Mouse (Mus musculus): ENCODE results near the gene Ppp4r2. TPM values are rescaled to one million over a fixed set of nuclear protein-coding genes. Genes with fewer than 3 reads are reported as not detected.

Ppp4r2 gene
- polyA plus RNA-seq, 1 experiment from 2014 or later, result 12.7 TPM

GRCm38 (mm10) chr6:100802381-100803083 is 30.9 kb upstream of the Ppp4r2 start:
- no peaks in the 10 kb centered on the region for H3K9me3 ChIP-seq (replicated peaks; ENCODE audit: control insufficient read depth, low read length)
- no peaks in the 10 kb centered on the region for H3K36me3 ChIP-seq (ENCODE audit: control insufficient read depth, insufficient read depth, low read length)
- no peak overlapping the region for H3K4me2 ChIP-seq (ENCODE audit: low read depth, low read length)
- no peak overlapping the region for H3K9ac ChIP-seq (ENCODE audit: low read length)
- no peak overlapping the region for H3K4me3 ChIP-seq (replicated peaks; ENCODE audit: low read length)
- ATAC-seq (ENCODE audit: insufficient read depth, low FRiP score), result no peak
- no peaks in the 10 kb centered on the region for H3K27me3 ChIP-seq (ENCODE audit: control insufficient read depth, insufficient read depth, low read length)
- peaks cover 8% of the 10 kb centered on the region; the same call in 1 of the 2 replicates for H3K4me1 ChIP-seq (ENCODE audit: control insufficient read depth, insufficient read depth, low read length)
- no peak overlapping the region for H3K27ac ChIP-seq (ENCODE audit: low read length)
- 49% methylated on average over 13 of the region's 13 CpGs for WGBS

- no peak overlapping the region for H3K9ac ChIP-seq (ENCODE audit: low read length)
- no peaks in the 10 kb centered on the region for H3K36me3 ChIP-seq (ENCODE audit: control insufficient read depth, insufficient read depth, low read length)
- ATAC-seq (ENCODE audit: insufficient read depth, low FRiP score), result no peak
- H3K4me1 ChIP-seq (ENCODE audit: control insufficient read depth, insufficient read depth, low read length), result peaks cover 8% of the 10 kb centered on the region; the same call in 1 of the 2 replicates
- H3K4me2 ChIP-seq (ENCODE audit: low read depth, low read length), result no peak overlapping the region
- WGBS, result 73% methylated on average over 3 of the region's 3 CpGs
- H3K27ac ChIP-seq (ENCODE audit: low read length), result no peak overlapping the region
- no peak overlapping the region for H3K4me3 ChIP-seq (replicated peaks; ENCODE audit: low read length)
- H3K27me3 ChIP-seq (ENCODE audit: control insufficient read depth, insufficient read depth, low read length), result no peaks in the 10 kb centered on the region
- no peaks in the 10 kb centered on the region for H3K9me3 ChIP-seq (replicated peaks; ENCODE audit: control insufficient read depth, low read length)
Measured at GRCm38 (mm10) chr6:100803250-100803649, 30.2 kb upstream of the Ppp4r2 start.

GRCm38 (mm10) chr6:100807187-100807586 is 26.2 kb upstream of the Ppp4r2 start:
- Histone ChIP-seq H3K4me3 (replicated peaks; ENCODE audit: low read length) (no peak overlapping the region), H3K27ac (ENCODE audit: low read length) (no peak overlapping the region), H3K4me2 (ENCODE audit: low read depth, low read length) (no peak overlapping the region), H3K9ac (ENCODE audit: low read length) (no peak overlapping the region), H3K4me1 (ENCODE audit: control insufficient read depth, insufficient read depth, low read length) (no peaks in the 10 kb centered on the region), H3K27me3 (ENCODE audit: control insufficient read depth, insufficient read depth, low read length) (no peaks in the 10 kb centered on the region), H3K36me3 (ENCODE audit: control insufficient read depth, insufficient read depth, low read length) (no peaks in the 10 kb centered on the region), H3K9me3 (replicated peaks; ENCODE audit: control insufficient read depth, low read length) (no peaks in the 10 kb centered on the region)
- ATAC-seq (ENCODE audit: insufficient read depth, low FRiP score), result no peak
- 89% methylated on average over 9 of the region's 9 CpGs for WGBS

GRCm38 (mm10) chr6:100807746-100808145 is 25.7 kb upstream of the Ppp4r2 start:
- Histone ChIP-seq H3K9ac (ENCODE audit: low read length) (no peak overlapping the region), H3K4me3 (replicated peaks; ENCODE audit: low read length) (no peak overlapping the region), H3K27ac (ENCODE audit: low read length) (no peak overlapping the region), H3K4me1 (ENCODE audit: control insufficient read depth, insufficient read depth, low read length) (no peaks in the 10 kb centered on the region), H3K27me3 (ENCODE audit: control insufficient read depth, insufficient read depth, low read length) (no peaks in the 10 kb centered on the region), H3K9me3 (replicated peaks; ENCODE audit: control insufficient read depth, low read length) (no peaks in the 10 kb centered on the region), H3K4me2 (ENCODE audit: low read depth, low read length) (no peak overlapping the region), H3K36me3 (ENCODE audit: control insufficient read depth, insufficient read depth, low read length) (no peaks in the 10 kb centered on the region)
- WGBS, result 32% methylated on average over 1 of the region's 1 CpGs
- ATAC-seq (ENCODE audit: insufficient read depth, low FRiP score), result no peak

- Histone ChIP-seq H3K4me1 (ENCODE audit: control insufficient read depth, insufficient read depth, low read length) (no peaks in the 10 kb centered on the region), H3K9me3 (replicated peaks; ENCODE audit: control insufficient read depth, low read length) (no peaks in the 10 kb centered on the region), H3K4me2 (ENCODE audit: low read depth, low read length) (no peak overlapping the region), H3K9ac (ENCODE audit: low read length) (no peak overlapping the region), H3K4me3 (replicated peaks; ENCODE audit: low read length) (no peak overlapping the region), H3K36me3 (ENCODE audit: control insufficient read depth, insufficient read depth, low read length) (no peaks in the 10 kb centered on the region), H3K27ac (ENCODE audit: low read length) (no peak overlapping the region), H3K27me3 (ENCODE audit: control insufficient read depth, insufficient read depth, low read length) (no peaks in the 10 kb centered on the region)
- no peak for ATAC-seq (ENCODE audit: insufficient read depth, low FRiP score)
- WGBS, result 86% methylated on average over 6 of the region's 6 CpGs
Measured at GRCm38 (mm10) chr6:100808221-100808778, 25.1 kb upstream of the Ppp4r2 start.

GRCm38 (mm10) chr6:100810117-100810516 is 23.3 kb upstream of the Ppp4r2 start:
- Histone ChIP-seq H3K4me2 (ENCODE audit: low read depth, low read length) (no peak overlapping the region), H3K27me3 (ENCODE audit: control insufficient read depth, insufficient read depth, low read length) (no peaks in the 10 kb centered on the region), H3K27ac (ENCODE audit: low read length) (no peak overlapping the region), H3K36me3 (ENCODE audit: control insufficient read depth, insufficient read depth, low read length) (no peaks in the 10 kb centered on the region), H3K4me1 (ENCODE audit: control insufficient read depth, insufficient read depth, low read length) (no peaks in the 10 kb centered on the region), H3K4me3 (replicated peaks; ENCODE audit: low read length) (no peak overlapping the region), H3K9ac (ENCODE audit: low read length) (no peak overlapping the region), H3K9me3 (replicated peaks; ENCODE audit: control insufficient read depth, low read length) (no peaks in the 10 kb centered on the region)
- WGBS, result 87% methylated on average over 4 of the region's 4 CpGs
- ATAC-seq (ENCODE audit: insufficient read depth, low FRiP score), result no peak

GRCm38 (mm10) chr6:100811731-100812130 is 21.7 kb upstream of the Ppp4r2 start:
- Histone ChIP-seq H3K27ac (ENCODE audit: low read length) (no peak overlapping the region), H3K9me3 (replicated peaks; ENCODE audit: control insufficient read depth, low read length) (no peaks in the 10 kb centered on the region), H3K4me3 (replicated peaks; ENCODE audit: low read length) (no peak overlapping the region), H3K4me1 (ENCODE audit: control insufficient read depth, insufficient read depth, low read length) (no peaks in the 10 kb centered on the region), H3K27me3 (ENCODE audit: control insufficient read depth, insufficient read depth, low read length) (no peaks in the 10 kb centered on the region), H3K9ac (ENCODE audit: low read length) (no peak overlapping the region), H3K4me2 (ENCODE audit: low read depth, low read length) (no peak overlapping the region), H3K36me3 (ENCODE audit: control insufficient read depth, insufficient read depth, low read length) (no peaks in the 10 kb centered on the region)
- ATAC-seq (ENCODE audit: insufficient read depth, low FRiP score), result no peak
- 84% methylated on average over 3 of the region's 3 CpGs for WGBS

- H3K4me3 ChIP-seq (replicated peaks; ENCODE audit: low read length), result no peak overlapping the region
- ATAC-seq (ENCODE audit: insufficient read depth, low FRiP score), result peak; percentile 60; the same call in 1 of the 2 replicates
- H3K4me1 ChIP-seq (ENCODE audit: control insufficient read depth, insufficient read depth, low read length), result no peaks in the 10 kb centered on the region; the same call in 1 of the 2 replicates
- H3K36me3 ChIP-seq (ENCODE audit: control insufficient read depth, insufficient read depth, low read length), result no peaks in the 10 kb centered on the region
- WGBS, result 57% methylated on average over 2 of the region's 2 CpGs
- no peak overlapping the region for H3K9ac ChIP-seq (ENCODE audit: low read length)
- H3K4me2 ChIP-seq (ENCODE audit: low read depth, low read length), result no peak overlapping the region
- H3K27me3 ChIP-seq (ENCODE audit: control insufficient read depth, insufficient read depth, low read length), result no peaks in the 10 kb centered on the region
- H3K9me3 ChIP-seq (replicated peaks; ENCODE audit: control insufficient read depth, low read length), result no peaks in the 10 kb centered on the region
- no peak overlapping the region for H3K27ac ChIP-seq (ENCODE audit: low read length)
Measured at GRCm38 (mm10) chr6:100821367-100821766, 12.1 kb upstream of the Ppp4r2 start.

GRCm38 (mm10) chr6:100823356-100823755 is 10.1 kb upstream of the Ppp4r2 start:
- Histone ChIP-seq H3K36me3 (ENCODE audit: control insufficient read depth, insufficient read depth, low read length) (no peaks in the 10 kb centered on the region), H3K9ac (ENCODE audit: low read length) (no peak overlapping the region), H3K27me3 (ENCODE audit: control insufficient read depth, insufficient read depth, low read length) (no peaks in the 10 kb centered on the region), H3K4me2 (ENCODE audit: low read depth, low read length) (no peak overlapping the region), H3K4me3 (replicated peaks; ENCODE audit: low read length) (no peak overlapping the region), H3K27ac (ENCODE audit: low read length) (no peak overlapping the region), H3K4me1 (ENCODE audit: control insufficient read depth, insufficient read depth, low read length) (no peaks in the 10 kb centered on the region; the same call in 1 of the 2 replicates), H3K9me3 (replicated peaks; ENCODE audit: control insufficient read depth, low read length) (no peaks in the 10 kb centered on the region)
- 85% methylated on average over 1 of the region's 1 CpGs for WGBS
- ATAC-seq (ENCODE audit: insufficient read depth, low FRiP score), result no peak

All from stomach, embryonic 16.5 days (tissue).